Mouse (Mus musculus) lung, adult 2 months (tissue): ENCODE data around the gene Ccdc151. TPM values are rescaled to one million over a fixed set of nuclear protein-coding genes. Genes with fewer than 3 reads are reported as not detected.

ENCODE experiments used
- DNase-seq: peaks from one replicate; pipeline ENCODE4 v3.0.0; 2022
- H3K4me1 ChIP-seq: fragments of 200-500 bp; 2 replicates; pipeline ENCODE4 v1.6.1; 2011; ENCODE audit warnings: low read length; ENCODE audit not compliant: control insufficient read depth, insufficient read depth
- H3K4me3 ChIP-seq: fragments of 200-500 bp; replicated peaks from 2 replicates; pipeline ENCODE3; 2011; ENCODE audit warnings: low read depth, mild to moderate bottlenecking, control low read depth, low read length; ENCODE audit errors: extremely low read depth
- CTCF ChIP-seq: fragments of 200-500 bp; IDR thresholded peaks from 2 replicates; pipeline ENCODE4 v1.5.1; 2011; ENCODE audit warnings: mild to moderate bottlenecking, low read length, control low read depth; ENCODE audit not compliant: insufficient read depth
- POLR2A ChIP-seq: fragments of 200-500 bp; IDR thresholded peaks from 2 replicates; pipeline ENCODE4 v1.6.1; 2011; ENCODE audit warnings: low read depth, mild to moderate bottlenecking, control low read depth, low read length, borderline replicate concordance; ENCODE audit errors: extremely low read depth
- WGBS: fragments of 180-500 bp; shearing (Covaris S2); methylation state at CpG from one replicate; pipeline ENCODE4 v1.1.7; 2018; 5-methylcytosine and 5-hydroxymethylcytosine counted together
- polyA plus RNA-seq: library from polyadenylated mRNA; depleted of rRNA; stranded (reverse); fragments of >200 nt; gene quantifications from 2 replicates; pipeline ENCODE4 v1.2.3, GENCODE M21; 2012

The Ccdc151 gene
- polyA plus RNA-seq, 1 experiment, result 3.6 TPM

- Histone ChIP-seq H3K4me3 (no peak overlapping the region), H3K4me1 (no peaks in the 10 kb centered on the region)
- DNase-seq, result no peak
- no peak for TF ChIP-seq CTCF
- WGBS, result 59% methylated on average over 6 of the region's 6 CpGs
Observed at GRCm38 (mm10) chr9:22035300-22036044, 33.0 kb upstream of the Ccdc151 start.

- 87% methylated on average over 9 of the region's 9 CpGs for WGBS
- Histone ChIP-seq H3K4me3 (no peak overlapping the region), H3K4me1 (no peaks in the 10 kb centered on the region)
- no peak for DNase-seq
- TF ChIP-seq CTCF (no peak), POLR2A (no peak)
Observed at GRCm38 (mm10) chr9:22030386-22030785, 28.0 kb upstream of the Ccdc151 start.

GRCm38 (mm10) chr9:22028467-22028866 is 26.0 kb upstream of the Ccdc151 start:
- Histone ChIP-seq H3K4me1 (no peaks in the 10 kb centered on the region), H3K4me3 (no peak overlapping the region)
- DNase-seq, result no peak
- no peak for TF ChIP-seq CTCF
- no peak for TF ChIP-seq POLR2A
- WGBS, result 39% methylated on average over 7 of the region's 7 CpGs

- no peak overlapping the region for H3K4me3 ChIP-seq
- no peaks in the 10 kb centered on the region for H3K4me1 ChIP-seq
- DNase-seq, result no peak
- no peak for TF ChIP-seq CTCF
- no peak for TF ChIP-seq POLR2A
- 32% methylated on average over 8 of the region's 8 CpGs for WGBS
Observed at GRCm38 (mm10) chr9:22024592-22024991, 22.2 kb upstream of the Ccdc151 start.

- H3K4me3 ChIP-seq, result no peak overlapping the region
- WGBS, result 73% methylated on average over 7 of the region's 7 CpGs
- TF ChIP-seq POLR2A (no peak), CTCF (no peak)
- no peak for DNase-seq
- no peaks in the 10 kb centered on the region for H3K4me1 ChIP-seq
Observed at GRCm38 (mm10) chr9:22017208-22017825, 14.9 kb upstream of the Ccdc151 start.

GRCm38 (mm10) chr9:22016245-22016644 is 13.8 kb upstream of the Ccdc151 start:
- DNase-seq, result no peak
- H3K4me1 ChIP-seq, result no peaks in the 10 kb centered on the region
- TF ChIP-seq POLR2A (no peak), CTCF (no peak)
- 69% methylated on average over 10 of the region's 10 CpGs for WGBS
- H3K4me3 ChIP-seq, result no peak overlapping the region

GRCm38 (mm10) chr9:22012731-22013130 is 10.3 kb upstream of the Ccdc151 start:
- TF ChIP-seq POLR2A, result no peak
- no peak for TF ChIP-seq CTCF
- WGBS, result 95% methylated on average over 13 of the region's 13 CpGs
- H3K4me1 ChIP-seq, result no peaks in the 10 kb centered on the region
- DNase-seq, result no peak
- no peak overlapping the region for H3K4me3 ChIP-seq

- no peak for TF ChIP-seq CTCF
- TF ChIP-seq POLR2A, result no peak
- 75% methylated on average over 5 of the region's 5 CpGs for WGBS
Observed at GRCm38 (mm10) chr9:22011055-22011454, 8.6 kb upstream of the Ccdc151 start.

GRCm38 (mm10) chr9:22004546-22004945 is 2.1 kb upstream of the Ccdc151 start:
- 0 out of 2 replicates have a peak, but pooled peaks cover 6% of the 10 kb centered on the region for H3K4me1 ChIP-seq
- 93% methylated on average over 12 of the region's 12 CpGs for WGBS
- DNase-seq, result no peak
- H3K4me3 ChIP-seq, result no peak overlapping the region
- TF ChIP-seq CTCF, result no peak
- no peak for TF ChIP-seq POLR2A

More at GRCm38 (mm10) chr9:22011055-22011454, 8.6 kb upstream of the Ccdc151 start:
- DNase-seq, result no peak
- H3K4me3 ChIP-seq, result no peak overlapping the region
- H3K4me1 ChIP-seq, result no peaks in the 10 kb centered on the region

- Histone ChIP-seq H3K4me3 (peak overlapping the region; percentile 77), H3K4me1 (0 out of 2 replicates have a peak, but pooled peaks cover 6% of the 10 kb centered on the region)
- TF ChIP-seq POLR2A, result no peak
- TF ChIP-seq CTCF, result no peak
- no peak for DNase-seq
- WGBS, result 0% methylated on average over 18 of the region's 18 CpGs
Observed at GRCm38 (mm10) chr9:22003163-22003554, 725 bp upstream of the Ccdc151 start.
